Mouse (Mus musculus): Measurements from ENCODE around the gene Plod2.

The Plod2 gene

GRCm38 (mm10) chr9:92555006-92555958, 13.3 kb downstream of the Plod2 start:
- DNase-seq (ENCODE audit: low spot score), result no peak

- no peak for DNase-seq (ENCODE audit: low spot score)
These were observed 17.7 kb downstream of the Plod2 start for GRCm38 (mm10) chr9:92559750-92560149.

GRCm38 (mm10) chr9:92560840-92561547, 19.0 kb downstream of the Plod2 start:
- no peak for DNase-seq (ENCODE audit: low spot score)

GRCm38 (mm10) chr9:92562416-92562815, 20.4 kb downstream of the Plod2 start:
- DNase-seq (ENCODE audit: low spot score), result no peak

- no peak for DNase-seq (ENCODE audit: low spot score)
These were observed 21.3 kb downstream of the Plod2 start for GRCm38 (mm10) chr9:92563306-92563705.

- no peak for DNase-seq (ENCODE audit: low spot score)
These were observed 22.4 kb downstream of the Plod2 start for GRCm38 (mm10) chr9:92564391-92564790.

- DNase-seq (ENCODE audit: low spot score), result no peak
These were observed 24.2 kb downstream of the Plod2 start for GRCm38 (mm10) chr9:92566234-92566633.

- DNase-seq (ENCODE audit: low spot score), result no peak
These were observed 25.5 kb downstream of the Plod2 start for GRCm38 (mm10) chr9:92567474-92567873.

- DNase-seq (ENCODE audit: low spot score), result no peak
These were observed 26.8 kb downstream of the Plod2 start for GRCm38 (mm10) chr9:92568798-92569197.

GRCm38 (mm10) chr9:92572376-92573108, 30.5 kb downstream of the Plod2 start:
- no peak for DNase-seq (ENCODE audit: low spot score)

GRCm38 (mm10) chr9:92583876-92584275, 41.9 kb downstream of the Plod2 start:
- DNase-seq (ENCODE audit: low spot score), result no peak

GRCm38 (mm10) chr9:92586025-92586424, 44.0 kb downstream of the Plod2 start:
- no peak for DNase-seq (ENCODE audit: low spot score)

GRCm38 (mm10) chr9:92587391-92587790, 45.4 kb downstream of the Plod2 start:
- DNase-seq (ENCODE audit: low spot score), result no peak

- no peak for DNase-seq (ENCODE audit: low spot score)
These were observed 46.2 kb downstream of the Plod2 start for GRCm38 (mm10) chr9:92588226-92588625.

- no peak for DNase-seq (ENCODE audit: low spot score)
These were observed 47.0 kb downstream of the Plod2 start for GRCm38 (mm10) chr9:92589021-92589420.

- DNase-seq (ENCODE audit: low spot score), result no peak
These were observed 49.5 kb downstream of the Plod2 start for GRCm38 (mm10) chr9:92591482-92591881.

- DNase-seq (ENCODE audit: low spot score), result no peak
These were observed 50.7 kb downstream of the Plod2 start for GRCm38 (mm10) chr9:92592757-92593156.

- DNase-seq (ENCODE audit: low spot score), result no peak
These were observed 52.5 kb downstream of the Plod2 start for GRCm38 (mm10) chr9:92594491-92594890.

GRCm38 (mm10) chr9:92595296-92595695, 53.3 kb downstream of the Plod2 start:
- DNase-seq (ENCODE audit: low spot score), result no peak

- no peak for DNase-seq (ENCODE audit: low spot score)
These were observed 55.0 kb downstream of the Plod2 start for GRCm38 (mm10) chr9:92596916-92597547.

- no peak for DNase-seq (ENCODE audit: low spot score)
These were observed 55.8 kb downstream of the Plod2 start for GRCm38 (mm10) chr9:92597776-92598175.

All from ovary, postnatal 10 days (tissue).